17 mouse cellular contexts compared by ENCODE assay signal in genomic region chr5:120356950-120357349, GRCm38 (mm10).
"Had no signal": no experiment of that assay in that cellular context is flagged by ENCODE, and none has a peak within 500 bp of the region (broad histone marks: within the 10 kb centered on the region; RNA-seq: fewer than 3 reads in every experiment).

No protein-coding gene starts in this region.

- H3K36me3 ChIP-seq: midbrain, embryonic 10.5 days; neural tube, embryonic 13.5 days; neural tube, embryonic 15.5 days had no signal

- ATAC-seq: midbrain, embryonic 16.5 days had no signal

- H3K9ac ChIP-seq: liver, embryonic 14.5 days; lung, embryonic 14.5 days; neural tube, embryonic 13.5 days; neural tube, embryonic 15.5 days had no signal

- H3K27ac ChIP-seq: liver, embryonic 14.5 days; midbrain, embryonic 10.5 days; neural tube, embryonic 13.5 days; neural tube, embryonic 15.5 days had no signal

- H3K4me2 ChIP-seq: lung, embryonic 14.5 days; neural tube, embryonic 13.5 days; neural tube, embryonic 15.5 days had no signal

- H3K9me3 ChIP-seq: midbrain, embryonic 10.5 days; neural tube, embryonic 13.5 days; neural tube, embryonic 15.5 days had no signal

- H3K4me3 ChIP-seq: midbrain, embryonic 10.5 days; myocyte; neural tube, embryonic 13.5 days; neural tube, embryonic 15.5 days had no signal

- DNase-seq: lung, adult 18-20 months; lung, embryonic 14.5 days; lung, postnatal 10 days; lung, postnatal 4 days; midbrain, embryonic 14.5 days; retina, postnatal 1 day; right cerebral cortex, postnatal 14 days; spleen, adult 18-20 months; thymus, adult 2 months; thymus, postnatal 25 days; thymus, postnatal 4 days had no signal
